Mouse (Mus musculus): ENCODE measurements at regions not wholly inside any gene's neighbourhood (a gene's known extent, or its start where the extent isn't known, plus 50 kb on each side); places are given as distances from the start of the nearest gene placed in this dataset.
"Not testable (repeated sequence)": the region's sequence is repeated elsewhere in the genome, so short reads cannot be mapped to it uniquely, and the experiment has no call there.

GRCm38 (mm10) chr12:17852138-17852537 lies 161.5 kb downstream of the Hpcal1 start:
- peak; percentile 52 for DNase-seq

- peak; percentile 54 for DNase-seq
Measured at GRCm38 (mm10) chr12:17872491-17872890, 181.8 kb downstream of the Hpcal1 start.

- peak; percentile 96 for DNase-seq
Measured at GRCm38 (mm10) chr12:17881371-17882116, 190.9 kb downstream of the Hpcal1 start.

- DNase-seq: not testable (repeated sequence)
Measured at GRCm38 (mm10) chr12:17882117-17883116, 191.8 kb downstream of the Hpcal1 start.

GRCm38 (mm10) chr12:17891663-17892310 lies 201.1 kb downstream of the Hpcal1 start:
- not testable (repeated sequence) for DNase-seq

- not testable (repeated sequence) for DNase-seq
Measured at GRCm38 (mm10) chr12:17913058-17913457, 222.4 kb downstream of the Hpcal1 start.

Measured in adrenal gland, adult 2 months (tissue).